In genomic region chr16:3777986-3778385, GRCm38 (mm10) we compare ENCODE assay signal across 26 mouse cellular contexts. TPM values are rescaled to one million over a fixed set of nuclear protein-coding genes. Genes with fewer than 3 reads are reported as not detected.
"Had no signal": no experiment of that assay in that cellular context is flagged by ENCODE, and none has a peak within 500 bp of the region (broad histone marks: within the 10 kb centered on the region; RNA-seq: fewer than 3 reads in every experiment).

No protein-coding gene starts in this region.

- H3K9ac ChIP-seq: liver, embryonic 15.5 days; liver, postnatal 0 days; lung, embryonic 15.5 days; neural tube, embryonic 12.5 days; stomach, embryonic 15.5 days had no signal

- H3K4me3 ChIP-seq: liver, embryonic 15.5 days; lung, embryonic 15.5 days; megakaryocyte, embryonic 14.5 days; neural tube, embryonic 12.5 days; stomach, embryonic 15.5 days had no signal

- H3K4me2 ChIP-seq: liver, embryonic 15.5 days; lung, embryonic 15.5 days; midbrain, embryonic 11.5 days; neural tube, embryonic 12.5 days; stomach, embryonic 15.5 days had no signal

- ATAC-seq: liver, postnatal 0 days; lung, postnatal 0 days had no signal

- H3K4me1 ChIP-seq: liver, embryonic 15.5 days; lung, embryonic 15.5 days; megakaryocyte, embryonic 14.5 days; neural tube, embryonic 12.5 days; stomach, embryonic 15.5 days had no signal

- H3K27me3 ChIP-seq: liver, embryonic 15.5 days; lung, embryonic 15.5 days; megakaryocyte, embryonic 14.5 days; neural tube, embryonic 12.5 days; stomach, embryonic 15.5 days had no signal

- H3K27ac ChIP-seq: liver, embryonic 15.5 days; lung, embryonic 15.5 days; macrophage; neural tube, embryonic 12.5 days; stomach, embryonic 15.5 days; stomach, postnatal 0 days had no signal

- DNase-seq: liver, postnatal 0 days; lung, adult 2 months; lung, postnatal 14 days; lung, postnatal 36 days; midbrain, embryonic 14.5 days; right cerebral cortex, postnatal 14 days; thymus, postnatal 14 days; thymus, postnatal 36 days had no signal

- H3K36me3 ChIP-seq: liver, embryonic 15.5 days; lung, embryonic 15.5 days; neural tube, embryonic 12.5 days; stomach, embryonic 15.5 days had no signal

- H3K9me3 ChIP-seq: liver, embryonic 15.5 days; lung, embryonic 15.5 days; megakaryocyte, embryonic 14.5 days; neural tube, embryonic 12.5 days; stomach, embryonic 15.5 days had no signal

RNA-seq across cellular contexts. Expression of gene Olfr15, which starts 52.7 kb away (rescaled TPM):
- total RNA-seq: megakaryocyte progenitor cell, adult 5-6 weeks; midbrain, postnatal 0 days; monocyte, adult 5-6 weeks; neutrophil, adult 5-6 weeks had no signal
- polyA plus RNA-seq: liver, embryonic 15.5 days; liver, postnatal 0 days; lung, adult 2 months; lung, embryonic 15.5 days; lung, postnatal 0 days; macrophage; midbrain, embryonic 11.5 days; midbrain, embryonic 14.5 days; midbrain, postnatal 0 days; neural tube, embryonic 12.5 days; neural tube, embryonic 14.5 days; spleen, adult 2 months; stomach, embryonic 15.5 days; stomach, postnatal 0 days; testis, adult 2 months; thymus, postnatal 0 days; urinary bladder, adult 2 months had no signal
